Mouse (Mus musculus) 3134 (cell line): ENCODE data around the gene Nacc1.
A peak's percentile ranks its signal among the peaks of the same experiment; 100 is the strongest.

ENCODE experiments used
- DNase-seq: peaks from one replicate; pipeline ENCODE4 v3.0.0-alpha.2; 2011; ENCODE audit warnings: low spot score; ENCODE audit not compliant: insufficient read length; ENCODE audit errors: extremely low read depth

Nacc1 gene

GRCm38 (mm10) chr8:84668081-84668480 lies 19.6 kb downstream of the Nacc1 start:
- DNase-seq: no peak

- DNase-seq: no peak
Measured at GRCm38 (mm10) chr8:84665385-84665893, 22.2 kb downstream of the Nacc1 start.

GRCm38 (mm10) chr8:84664566-84665384 lies 22.9 kb downstream of the Nacc1 start:
- DNase-seq: peak; percentile 78

GRCm38 (mm10) chr8:84663483-84664327 lies 24.0 kb downstream of the Nacc1 start:
- peak; percentile 96 for DNase-seq

GRCm38 (mm10) chr8:84662581-84663065 lies 25.0 kb downstream of the Nacc1 start, which contains the start of gene Ier2:
TSS of gene Ier2 (minus strand) at chr8:84662852.
- DNase-seq: peak; percentile 87

- DNase-seq: no peak
Measured at GRCm38 (mm10) chr8:84661961-84662571, 25.6 kb downstream of the Nacc1 start.

- peak; percentile 91 for DNase-seq
Measured at GRCm38 (mm10) chr8:84661458-84661871, 26.2 kb downstream of the Nacc1 start.

GRCm38 (mm10) chr8:84660819-84661457 lies 26.7 kb downstream of the Nacc1 start:
- no peak for DNase-seq

- peak; percentile 64 for DNase-seq
Measured at GRCm38 (mm10) chr8:84659936-84660818, 27.5 kb downstream of the Nacc1 start.

- DNase-seq: no peak
Measured at GRCm38 (mm10) chr8:84658951-84659350, 28.7 kb downstream of the Nacc1 start.

- no peak for DNase-seq
Measured at GRCm38 (mm10) chr8:84657680-84658079, 30.0 kb downstream of the Nacc1 start.

- no peak for DNase-seq
Measured at GRCm38 (mm10) chr8:84657203-84657602, 30.5 kb downstream of the Nacc1 start.

GRCm38 (mm10) chr8:84656641-84657126 lies 31.0 kb downstream of the Nacc1 start:
- DNase-seq: peak; percentile 85

- no peak for DNase-seq
Measured at GRCm38 (mm10) chr8:84656191-84656525, 31.5 kb downstream of the Nacc1 start.

GRCm38 (mm10) chr8:84655336-84656190 lies 32.1 kb downstream of the Nacc1 start:
- DNase-seq: no peak

- DNase-seq: no peak
Measured at GRCm38 (mm10) chr8:84654597-84654996, 33.1 kb downstream of the Nacc1 start.

GRCm38 (mm10) chr8:84653092-84653631 lies 34.5 kb downstream of the Nacc1 start:
- no peak for DNase-seq

- DNase-seq: no peak
Measured at GRCm38 (mm10) chr8:84650213-84650612, 37.4 kb downstream of the Nacc1 start.
